Mouse (Mus musculus) splenic B cell, adult 2 months (primary cell): ENCODE measurements around the gene Trim47.
"Not testable (repeated sequence)": the region's sequence is repeated elsewhere in the genome, so short reads cannot be mapped to it uniquely, and the experiment has no call there.

Source experiments
- DNase-seq: peaks from one replicate; pipeline ENCODE4 v3.0.0-alpha.2; 2011; ENCODE audit warnings: low read depth, low spot score
- H3K27me3 ChIP-seq: 2 replicates; pipeline ENCODE4 v1.6.1; 2012; ENCODE audit warnings: mild to moderate bottlenecking, low read length, moderate library complexity, mixed read lengths; ENCODE audit not compliant: control insufficient read depth, poor library complexity, insufficient read depth, severe bottlenecking
- H3K36me3 ChIP-seq: 2 replicates; pipeline ENCODE4 v1.6.1; 2012; ENCODE audit warnings: mild to moderate bottlenecking, low read length, moderate library complexity, mixed read lengths; ENCODE audit not compliant: control insufficient read depth, poor library complexity, insufficient read depth, severe bottlenecking

The Trim47 gene

GRCm38 (mm10) chr11:116129091-116129790 lies 2.2 kb upstream of the Trim47 start:
- DNase-seq = no peak
- Histone ChIP-seq H3K36me3 (peaks cover 16% of the 10 kb centered on the region), H3K27me3 (no peaks in the 10 kb centered on the region)

GRCm38 (mm10) chr11:116127986-116128385 lies 976 bp upstream of the Trim47 start:
- H3K36me3 ChIP-seq = peaks cover 21% of the 10 kb centered on the region
- no peak for DNase-seq
- no peaks in the 10 kb centered on the region for H3K27me3 ChIP-seq

- no peak for DNase-seq
- H3K27me3 ChIP-seq = no peaks in the 10 kb centered on the region
- H3K36me3 ChIP-seq = peaks cover 25% of the 10 kb centered on the region
Measured at GRCm38 (mm10) chr11:116126261-116126660, 749 bp downstream of the Trim47 start.

- peaks cover 30% of the 10 kb centered on the region for H3K36me3 ChIP-seq
- not testable (repeated sequence) for DNase-seq, H3K27me3 ChIP-seq
Measured at GRCm38 (mm10) chr11:116121731-116122245, 5.2 kb downstream of the Trim47 start.

- peaks cover 12% of the 10 kb centered on the region for H3K36me3 ChIP-seq
- peak; percentile 45 for DNase-seq
- no peaks in the 10 kb centered on the region for H3K27me3 ChIP-seq
Measured at GRCm38 (mm10) chr11:116117819-116118218, 9.2 kb downstream of the Trim47 start.

GRCm38 (mm10) chr11:116117241-116117640 lies 9.8 kb downstream of the Trim47 start:
- DNase-seq = no peak
- peaks cover 9% of the 10 kb centered on the region for H3K36me3 ChIP-seq
- no peaks in the 10 kb centered on the region for H3K27me3 ChIP-seq

- no peaks in the 10 kb centered on the region; the same call in 1 of the 2 replicates for H3K36me3 ChIP-seq
- H3K27me3 ChIP-seq = no peaks in the 10 kb centered on the region
- no peak for DNase-seq
Measured at GRCm38 (mm10) chr11:116111611-116112203, 15.3 kb downstream of the Trim47 start.

- DNase-seq = no peak
- H3K36me3 ChIP-seq = no peaks in the 10 kb centered on the region
- H3K27me3 ChIP-seq = no peaks in the 10 kb centered on the region
Measured at GRCm38 (mm10) chr11:116111067-116111466, 15.9 kb downstream of the Trim47 start.

GRCm38 (mm10) chr11:116110540-116110939 lies 16.5 kb downstream of the Trim47 start:
- DNase-seq = no peak
- H3K27me3 ChIP-seq = no peaks in the 10 kb centered on the region
- H3K36me3 ChIP-seq = no peaks in the 10 kb centered on the region

GRCm38 (mm10) chr11:116110131-116110530 lies 16.9 kb downstream of the Trim47 start:
- Histone ChIP-seq H3K27me3 (no peaks in the 10 kb centered on the region), H3K36me3 (no peaks in the 10 kb centered on the region)
- DNase-seq = no peak

- H3K27me3 ChIP-seq = no peaks in the 10 kb centered on the region
- no peaks in the 10 kb centered on the region for H3K36me3 ChIP-seq
- peak; percentile 47 for DNase-seq
Measured at GRCm38 (mm10) chr11:116109441-116110081, 17.4 kb downstream of the Trim47 start.

- H3K36me3 ChIP-seq = no peaks in the 10 kb centered on the region
- no peak for DNase-seq
- no peaks in the 10 kb centered on the region for H3K27me3 ChIP-seq
Measured at GRCm38 (mm10) chr11:116108464-116109137, 18.4 kb downstream of the Trim47 start.

- H3K36me3 ChIP-seq = no peaks in the 10 kb centered on the region
- no peak for DNase-seq
Measured at GRCm38 (mm10) chr11:116107777-116108285, 19.2 kb downstream of the Trim47 start.

GRCm38 (mm10) chr11:116106963-116107776 lies 19.8 kb downstream of the Trim47 start:
- Histone ChIP-seq H3K36me3 (no peaks in the 10 kb centered on the region), H3K27me3 (no peaks in the 10 kb centered on the region)
- DNase-seq = no peak

More at GRCm38 (mm10) chr11:116107777-116108285, 19.2 kb downstream of the Trim47 start:
- H3K27me3 ChIP-seq = no peaks in the 10 kb centered on the region
